Mouse (Mus musculus) midbrain, postnatal 0 days (tissue): Measurements from ENCODE around the gene Wfs1. TPM values are rescaled to one million over a fixed set of nuclear protein-coding genes. Genes with fewer than 3 reads are reported as not detected.
A peak's percentile ranks its signal among the peaks of the same experiment; 100 is the strongest.
"Not testable (repeated sequence)": the region's sequence is repeated elsewhere in the genome, so short reads cannot be mapped to it uniquely, and the experiment has no call there.

ENCODE experiments used
- ATAC-seq: fragments of 200-750 bp; cut with Nextera tagmentation; 2 replicates; pipeline ENCODE4 v1.8.0; 2017; ENCODE audit warnings: moderate number of reproducible peaks, mild to moderate bottlenecking, moderate TSS enrichment, moderate library complexity; ENCODE audit not compliant: low FRiP score
- DNase-seq: peaks from one replicate; pipeline ENCODE4 v3.0.0-alpha.2; 2015; ENCODE audit warnings: low spot score
- H3K27ac ChIP-seq: fragments of 300-500 bp; sonication (generic); 2 replicates; pipeline ENCODE4 v1.5.1; 2014; ENCODE audit warnings: low read depth, mild to moderate bottlenecking, low read length, mixed read lengths
- H3K27me3 ChIP-seq: fragments of 300-500 bp; sonication (generic); 2 replicates; pipeline ENCODE4 v1.6.1; 2014; ENCODE audit warnings: low read length, control low read depth, mixed read lengths; ENCODE audit not compliant: insufficient read depth
- H3K36me3 ChIP-seq: fragments of 300-500 bp; sonication (generic); 2 replicates; pipeline ENCODE4 v1.6.1; 2014; ENCODE audit warnings: low read length, control low read depth, mixed read lengths; ENCODE audit not compliant: insufficient read depth
- H3K4me1 ChIP-seq: fragments of 300-500 bp; sonication (generic); 2 replicates; pipeline ENCODE4 v1.6.1; 2014; ENCODE audit warnings: mild to moderate bottlenecking, control low read depth, antibody characterized with exemption, low read length, mixed read lengths; ENCODE audit not compliant: insufficient read depth
- H3K4me2 ChIP-seq: fragments of 300-500 bp; sonication (generic); 2 replicates; pipeline ENCODE4 v1.6.1; 2014; ENCODE audit warnings: low read depth, mild to moderate bottlenecking, low read length, mixed read lengths; ENCODE audit not compliant: poor library complexity, severe bottlenecking
- H3K4me3 ChIP-seq: fragments of 300-500 bp; sonication (generic); 2 replicates; pipeline ENCODE4 v1.5.1; 2014; ENCODE audit warnings: low read depth, mild to moderate bottlenecking, low read length, moderate library complexity
- H3K9ac ChIP-seq: fragments of 300-500 bp; sonication (generic); replicated peaks from 2 replicates; pipeline ENCODE4 v1.6.1; 2014; ENCODE audit warnings: mild to moderate bottlenecking, low read length, moderate library complexity, mixed read lengths; ENCODE audit not compliant: poor library complexity, severe bottlenecking
- H3K9me3 ChIP-seq: fragments of 300-500 bp; sonication (generic); 2 replicates; pipeline ENCODE4 v1.6.1; 2016; ENCODE audit warnings: low read length, control low read depth
- CTCF ChIP-seq: IDR thresholded peaks from 2 replicates; pipeline ENCODE4 v1.5.1; 2016; ENCODE audit warnings: antibody characterized with exemption, mild to moderate bottlenecking
- WGBS: fragments of 180-500 bp; shearing (Covaris S2); extraction: QIAGEN DNeasy Blood & Tissue Kit; methylation state at CpG from one replicate; pipeline ENCODE4 v1.1.7; 2014; 5-methylcytosine and 5-hydroxymethylcytosine counted together
- polyA plus RNA-seq: library from polyadenylated mRNA; unstranded; fragments of >200 nt; fragmentation: Nextera tagmentation; extraction: Ambion mirVana; gene quantifications from 2 replicates; pipeline ENCODE4 v1.2.1, GENCODE M21; 2015
- total RNA-seq: library from RNA; depleted of rRNA; stranded (reverse); fragments of >200 nt; gene quantifications from 2 replicates; pipeline ENCODE4 v1.2.3, GENCODE M21; 2014

The Wfs1 gene
- total and polyA plus RNA-seq, 2 experiments from 2014 or later: 11.9 to 14.0 TPM

- Histone ChIP-seq H3K36me3 (no peaks in the 10 kb centered on the region), H3K27ac (no peak overlapping the region), H3K4me2 (peak overlapping the region; percentile 42), H3K4me3 (peak overlapping the region; percentile 20; the same call in 1 of the 2 replicates), H3K27me3 (no peaks in the 10 kb centered on the region), H3K4me1 (no peaks in the 10 kb centered on the region; the same call in 1 of the 2 replicates), H3K9me3 (no peaks in the 10 kb centered on the region), H3K9ac (no peak overlapping the region; the same call in 1 of the 2 replicates)
- 5% methylated on average over 27 of the region's 27 CpGs for WGBS
- DNase-seq (peak; percentile 57), ATAC-seq (peak; percentile 76)
- no peak for TF ChIP-seq CTCF
Observed at GRCm38 (mm10) chr5:37015612-37016310, 26.8 kb upstream of the Wfs1 start.

DNA sequence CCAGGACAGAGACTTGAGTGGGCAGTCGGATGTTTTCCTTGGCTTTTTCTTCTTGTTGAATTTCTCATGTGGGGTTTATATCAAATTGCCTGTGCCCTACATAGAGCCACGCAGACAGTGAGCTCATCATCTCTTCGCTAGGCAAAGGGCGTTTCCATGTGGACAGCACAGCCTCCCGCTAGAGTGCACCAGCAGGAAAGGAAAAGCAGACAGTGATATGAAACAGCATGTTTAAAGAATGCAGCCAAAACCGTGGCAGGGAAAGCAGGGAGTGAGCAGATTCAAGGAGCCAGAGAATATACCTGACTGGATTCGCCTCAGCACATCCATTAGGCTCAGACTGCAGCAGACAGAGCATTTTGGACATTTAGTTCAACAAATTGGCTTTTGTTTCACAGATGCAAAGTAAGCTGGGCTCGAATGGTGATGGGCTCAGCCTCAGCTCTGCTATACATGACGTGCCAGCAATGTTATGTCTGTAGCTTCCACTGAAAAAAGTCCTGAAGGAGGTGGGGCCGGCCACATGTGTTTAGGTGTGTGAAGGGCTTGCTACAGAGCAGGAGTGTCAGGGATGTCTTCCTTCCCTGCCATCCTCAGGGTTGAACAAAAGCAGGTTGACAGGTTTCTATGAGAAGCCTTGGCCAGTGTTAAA lies 21.8 kb upstream of the Wfs1 start:
- TF ChIP-seq CTCF: peak; percentile 70
- peak; percentile 81; the same call in 1 of the 2 replicates for ATAC-seq
- Histone ChIP-seq H3K9me3 (0 out of 2 replicates have a peak, but pooled peaks cover 5% of the 10 kb centered on the region), H3K4me2 (no peak overlapping the region), H3K9ac (no peak overlapping the region), H3K4me3 (no peak overlapping the region), H3K27me3 (no peaks in the 10 kb centered on the region), H3K4me1 (no peaks in the 10 kb centered on the region; the same call in 1 of the 2 replicates), H3K36me3 (no peaks in the 10 kb centered on the region), H3K27ac (peak overlapping the region; percentile 72)
- peak; percentile 73 for DNase-seq
- 53% methylated on average over 10 of the region's 10 CpGs for WGBS

GRCm38 (mm10) chr5:37009761-37010160 lies 20.8 kb upstream of the Wfs1 start:
- not testable (repeated sequence) for ATAC-seq, H3K27me3 ChIP-seq, H3K27ac ChIP-seq, H3K36me3 ChIP-seq, H3K4me2 ChIP-seq, H3K9ac ChIP-seq, DNase-seq, H3K9me3 ChIP-seq, H3K4me1 ChIP-seq, H3K4me3 ChIP-seq
- WGBS: 32% methylated on average over 13 of the region's 13 CpGs

- DNase-seq: peak; percentile 77
- peak; percentile 94 for TF ChIP-seq CTCF
- Histone ChIP-seq H3K4me3 (no peak overlapping the region), H3K4me1 (no peaks in the 10 kb centered on the region), H3K27ac (no peak overlapping the region), H3K9me3 (no peaks in the 10 kb centered on the region), H3K4me2 (no peak overlapping the region), H3K36me3 (no peaks in the 10 kb centered on the region), H3K9ac (no peak overlapping the region), H3K27me3 (no peaks in the 10 kb centered on the region)
- ATAC-seq: no peak
- 50% methylated on average over 2 of the region's 2 CpGs for WGBS
Observed at GRCm38 (mm10) chr5:37002001-37002400, 13.0 kb upstream of the Wfs1 start.

DNA sequence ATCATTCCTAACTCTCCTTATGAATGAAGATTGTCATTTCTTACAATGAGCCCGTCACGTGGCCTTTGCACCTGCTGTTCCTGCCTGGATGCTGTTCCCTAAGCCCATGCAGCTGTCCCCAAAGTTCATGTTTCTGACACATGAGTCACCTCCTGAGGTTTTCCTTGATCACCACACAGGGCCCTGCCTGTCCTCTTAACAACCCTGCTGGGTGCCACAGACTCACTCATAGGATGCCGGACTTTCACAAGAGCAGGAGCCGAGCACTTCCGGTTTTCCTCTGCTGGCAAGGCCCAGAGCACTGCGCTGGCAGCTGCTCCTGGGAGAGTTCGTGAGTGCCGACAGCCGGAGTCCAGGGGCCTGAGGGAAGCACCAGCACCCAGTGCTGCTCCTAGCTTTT lies 12.0 kb upstream of the Wfs1 start:
- DNase-seq (no peak), ATAC-seq (no peak)
- Histone ChIP-seq H3K9ac (no peak overlapping the region), H3K9me3 (no peaks in the 10 kb centered on the region), H3K4me1 (no peaks in the 10 kb centered on the region), H3K36me3 (no peaks in the 10 kb centered on the region), H3K4me2 (no peak overlapping the region), H3K4me3 (no peak overlapping the region), H3K27ac (no peak overlapping the region), H3K27me3 (no peaks in the 10 kb centered on the region)
- 84% methylated on average over 9 of the region's 9 CpGs for WGBS
- TF ChIP-seq CTCF: no peak

DNA sequence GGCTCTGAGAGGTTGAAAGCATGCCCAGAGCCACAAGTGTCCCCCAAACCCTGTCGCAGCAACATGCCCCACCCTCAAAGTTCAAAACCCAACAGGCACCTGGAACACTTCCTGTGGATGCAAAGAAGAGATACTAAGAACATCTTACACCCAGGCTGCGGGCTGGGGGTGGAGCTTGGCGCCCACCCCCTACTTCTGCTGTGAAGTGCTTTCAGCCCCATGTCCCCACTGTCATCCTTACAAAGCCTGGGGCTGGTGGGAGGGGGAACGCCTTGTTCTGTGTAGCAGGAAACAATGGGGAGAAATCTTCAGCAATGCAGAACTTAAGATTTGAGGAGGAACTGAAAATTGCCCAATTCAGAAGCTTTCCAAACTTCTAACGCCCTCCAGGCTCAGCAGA lies 9.0 kb upstream of the Wfs1 start:
- no peak for DNase-seq
- Histone ChIP-seq H3K4me2 (no peak overlapping the region), H3K4me3 (no peak overlapping the region), H3K36me3 (no peaks in the 10 kb centered on the region), H3K27me3 (no peaks in the 10 kb centered on the region), H3K27ac (no peak overlapping the region), H3K4me1 (no peaks in the 10 kb centered on the region), H3K9me3 (no peaks in the 10 kb centered on the region), H3K9ac (no peak overlapping the region)
- 43% methylated on average over 5 of the region's 5 CpGs for WGBS
- ATAC-seq: no peak
- no peak for TF ChIP-seq CTCF
